Mouse (Mus musculus) embryonic facial prominence, embryonic 14.5 days (tissue): ENCODE results near the gene Gm10097. TPM values are rescaled to one million over a fixed set of nuclear protein-coding genes. Genes with fewer than 3 reads are reported as not detected.
A peak's percentile ranks its signal among the peaks of the same experiment; 100 is the strongest.

Experiments
- ATAC-seq: fragments of 200-750 bp; cut with Nextera tagmentation; 2 replicates; pipeline ENCODE4 v1.8.0; 2017; ENCODE audit warnings: low read depth, moderate number of reproducible peaks, moderate TSS enrichment
- DNase-seq: peaks from one replicate; pipeline ENCODE4 v3.0.0-alpha.2; 2015; ENCODE audit warnings: low spot score
- H3K27ac ChIP-seq: fragments of 300-500 bp; sonication (generic); replicated peaks from 2 replicates; pipeline ENCODE4 v1.5.1; 2014; ENCODE audit warnings: low read depth, mild to moderate bottlenecking, low read length, moderate library complexity
- H3K27me3 ChIP-seq: fragments of 300-500 bp; sonication (generic); replicated peaks from 2 replicates; pipeline ENCODE4 v1.6.1; 2014; ENCODE audit warnings: low read length; ENCODE audit not compliant: control insufficient read depth, insufficient read depth
- H3K36me3 ChIP-seq: fragments of 300-500 bp; sonication (generic); 2 replicates; pipeline ENCODE4 v1.6.1; 2014; ENCODE audit warnings: low read length, mixed read lengths; ENCODE audit not compliant: control insufficient read depth, insufficient read depth
- H3K4me1 ChIP-seq: fragments of 300-500 bp; sonication (generic); 2 replicates; pipeline ENCODE4 v1.6.1; 2014; ENCODE audit warnings: antibody characterized with exemption, low read length; ENCODE audit not compliant: control insufficient read depth, insufficient read depth
- H3K4me2 ChIP-seq: fragments of 300-500 bp; sonication (generic); 2 replicates; pipeline ENCODE4 v1.6.1; 2014; ENCODE audit warnings: low read depth, mild to moderate bottlenecking, low read length, moderate library complexity, mixed read lengths
- H3K4me3 ChIP-seq: fragments of 300-500 bp; sonication (generic); 2 replicates; pipeline ENCODE4 v1.5.1; 2014; ENCODE audit warnings: low read depth, mild to moderate bottlenecking, low read length
- H3K9ac ChIP-seq: fragments of 300-500 bp; sonication (generic); 2 replicates; pipeline ENCODE4 v1.6.1; 2014; ENCODE audit warnings: low read depth, mild to moderate bottlenecking, low read length, moderate library complexity, mixed read lengths
- H3K9me3 ChIP-seq: fragments of 300-500 bp; sonication (generic); 2 replicates; pipeline ENCODE4 v1.6.1; 2016; ENCODE audit warnings: low read length; ENCODE audit not compliant: control insufficient read depth
- WGBS: fragments of 180-500 bp; shearing (Covaris S2); extraction: QIAGEN DNeasy Blood & Tissue Kit; methylation state at CpG from one replicate; pipeline ENCODE4 v1.1.7; 2014; 5-methylcytosine and 5-hydroxymethylcytosine counted together
- polyA plus RNA-seq: library from polyadenylated mRNA; unstranded; fragments of >200 nt; fragmentation: Nextera tagmentation; extraction: Ambion mirVana; gene quantifications from 2 replicates; pipeline ENCODE4 v1.2.1, GENCODE M21; 2014

The Gm10097 gene
- polyA plus RNA-seq, 1 experiment from 2014 or later: 0.19 TPM

DNA sequence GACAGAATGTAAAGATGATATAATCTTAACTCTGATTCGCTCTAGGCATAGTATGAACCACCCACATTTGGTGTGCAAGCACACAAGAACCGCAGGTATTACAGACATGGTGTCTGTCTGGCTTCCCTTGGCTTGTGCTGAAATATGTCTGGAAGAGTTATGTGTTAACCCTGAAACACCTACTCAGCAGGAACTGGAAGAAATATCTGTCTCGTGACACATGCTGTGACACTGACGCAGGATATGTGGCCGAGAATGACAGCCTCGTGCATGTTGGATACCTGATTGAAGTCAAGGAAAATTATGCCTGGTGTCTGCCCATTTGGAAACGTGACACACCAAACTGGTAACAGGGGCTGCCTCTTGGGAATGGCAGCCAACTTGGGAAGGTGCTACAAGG lies 18.3 kb downstream of the Gm10097 start:
- H3K27ac ChIP-seq: no peak overlapping the region
- 0 out of 2 replicates have a peak, but pooled peaks cover 3% of the 10 kb centered on the region for H3K36me3 ChIP-seq
- H3K27me3 ChIP-seq: no peaks in the 10 kb centered on the region
- H3K9ac ChIP-seq: no peak overlapping the region
- no peaks in the 10 kb centered on the region for H3K4me1 ChIP-seq
- WGBS: 83% methylated on average over 7 of the region's 7 CpGs
- no peak overlapping the region for H3K4me2 ChIP-seq
- ATAC-seq: no peak
- H3K9me3 ChIP-seq: no peaks in the 10 kb centered on the region
- no peak overlapping the region for H3K4me3 ChIP-seq
- no peak for DNase-seq

DNA sequence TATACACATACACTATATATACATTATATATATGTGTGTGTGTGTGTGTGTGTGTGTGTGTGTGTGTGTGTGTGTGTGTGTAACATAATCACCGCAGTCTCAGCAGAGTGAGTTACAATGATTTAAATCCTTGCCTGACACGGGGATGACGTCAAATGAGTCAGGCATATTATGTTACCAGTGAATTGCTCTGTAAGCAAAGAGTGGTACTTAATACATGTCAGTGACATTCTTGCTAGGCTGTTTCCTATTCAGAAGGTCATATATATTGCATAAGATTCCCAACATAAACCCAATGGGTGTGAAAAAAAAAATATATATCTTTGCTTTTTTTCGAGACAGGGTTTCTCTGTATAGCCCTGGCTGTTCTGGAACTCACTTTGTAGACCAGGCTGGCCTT lies 20.1 kb downstream of the Gm10097 start:
- H3K36me3 ChIP-seq: no peaks in the 10 kb centered on the region
- no peaks in the 10 kb centered on the region for H3K4me1 ChIP-seq
- no peak overlapping the region for H3K4me2 ChIP-seq
- no peaks in the 10 kb centered on the region for H3K27me3 ChIP-seq
- ATAC-seq (no peak), DNase-seq (peak; percentile 21)
- whole genome bisulfite sequencing: 76% methylated on average over 4 of the region's 4 CpGs
- H3K9me3 ChIP-seq: no peaks in the 10 kb centered on the region
- H3K27ac ChIP-seq: no peak overlapping the region
- H3K4me3 ChIP-seq: no peak overlapping the region
- H3K9ac ChIP-seq: no peak overlapping the region

DNA sequence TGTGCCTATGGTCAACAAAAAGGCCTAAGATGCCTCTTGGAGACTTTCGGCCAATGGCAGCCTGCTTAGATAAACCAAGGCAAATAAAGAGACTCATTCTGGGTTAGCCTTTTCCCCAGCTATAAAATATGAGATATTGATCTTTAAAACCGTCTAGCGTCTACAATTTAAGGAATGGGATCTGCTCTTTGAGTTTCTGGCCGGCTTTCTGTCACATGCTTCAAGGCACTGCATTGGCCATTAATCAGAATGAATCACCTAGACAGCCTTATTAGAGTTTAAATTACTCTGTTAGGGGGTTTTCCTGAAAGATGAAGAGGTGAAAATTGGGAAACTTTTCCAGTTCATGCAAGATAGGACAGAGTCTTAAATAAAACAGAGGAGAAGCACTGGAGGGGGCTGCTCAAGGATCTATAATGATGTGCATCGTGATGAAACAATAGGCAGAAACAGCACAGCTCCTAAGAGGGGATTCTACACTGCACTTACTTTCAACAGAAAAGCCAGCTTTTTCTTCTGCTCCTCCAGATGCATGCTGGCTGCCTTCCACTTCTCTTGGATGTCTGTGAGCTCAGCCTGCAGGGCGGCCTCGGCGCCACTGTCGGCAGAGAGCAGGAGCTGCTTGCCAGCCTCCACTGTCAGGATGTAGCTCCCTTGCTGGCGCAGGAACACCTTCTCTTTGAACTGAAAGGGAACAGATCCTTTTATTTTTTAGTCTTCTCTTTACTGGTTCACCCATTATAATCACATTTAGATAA lies 28.2 kb downstream of the Gm10097 start:
- H3K27me3 ChIP-seq: no peaks in the 10 kb centered on the region
- no peaks in the 10 kb centered on the region for H3K9me3 ChIP-seq
- H3K4me1 ChIP-seq: no peaks in the 10 kb centered on the region
- 78% methylated on average over 10 of the region's 10 CpGs for WGBS
- no peak overlapping the region for H3K27ac ChIP-seq
- DNase-seq (peak; percentile 24), ATAC-seq (no peak)
- no peak overlapping the region for H3K4me2 ChIP-seq
- no peak overlapping the region for H3K9ac ChIP-seq
- H3K4me3 ChIP-seq: no peak overlapping the region
- peaks cover 29% of the 10 kb centered on the region for H3K36me3 ChIP-seq

DNA sequence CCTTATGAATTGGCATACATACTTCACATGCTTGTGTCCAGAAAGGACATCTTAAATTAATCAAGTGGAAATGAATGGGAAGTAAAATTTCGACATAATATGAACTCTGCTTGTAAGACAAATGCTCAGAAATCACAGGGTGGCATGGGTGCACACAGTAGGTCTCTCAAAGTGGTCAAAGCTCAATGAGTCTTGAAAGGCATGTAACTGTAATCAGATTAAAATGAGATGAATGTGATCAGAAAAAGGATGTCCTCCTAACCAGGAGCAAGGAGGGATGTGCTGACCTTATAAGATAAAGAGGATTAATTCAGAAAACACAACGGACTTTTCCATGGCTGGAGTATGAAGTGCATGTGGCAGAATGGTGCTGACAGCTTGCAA lies 28.8 kb downstream of the Gm10097 start:
- Histone ChIP-seq H3K4me1 (no peaks in the 10 kb centered on the region), H3K36me3 (peaks cover 29% of the 10 kb centered on the region), H3K9ac (no peak overlapping the region), H3K4me2 (no peak overlapping the region), H3K27ac (no peak overlapping the region), H3K9me3 (no peaks in the 10 kb centered on the region), H3K4me3 (no peak overlapping the region), H3K27me3 (no peaks in the 10 kb centered on the region)
- no peak for DNase-seq
- no peak for ATAC-seq
- WGBS: 70% methylated on average over 2 of the region's 2 CpGs

DNA sequence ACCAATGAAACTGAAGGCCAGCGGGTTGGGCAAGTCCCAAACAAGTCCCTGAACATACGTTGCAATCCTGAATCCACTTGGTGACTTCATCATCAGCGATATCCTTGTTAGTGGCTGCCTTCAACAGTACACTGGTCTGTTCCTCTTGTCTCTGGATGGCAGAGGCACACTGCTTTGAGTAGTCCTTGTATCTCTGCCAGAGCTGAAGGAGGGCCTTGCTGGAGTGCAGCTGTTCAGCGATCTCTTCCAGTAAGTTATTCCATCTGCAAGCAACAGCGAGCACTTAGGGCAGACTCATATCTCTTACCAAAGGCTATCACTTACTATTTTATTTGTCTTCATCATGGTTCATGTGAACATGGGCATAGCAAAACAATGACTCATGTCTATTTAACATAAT lies 41.8 kb downstream of the Gm10097 start:
- H3K4me3 ChIP-seq: no peak overlapping the region
- ATAC-seq (no peak; the same call in 1 of the 2 replicates), DNase-seq (peak; percentile 22)
- no peak overlapping the region for H3K27ac ChIP-seq
- H3K4me2 ChIP-seq: no peak overlapping the region
- H3K4me1 ChIP-seq: no peaks in the 10 kb centered on the region
- no peaks in the 10 kb centered on the region for H3K9me3 ChIP-seq
- H3K36me3 ChIP-seq: peaks cover 51% of the 10 kb centered on the region
- WGBS: 81% methylated on average over 5 of the region's 5 CpGs
- no peaks in the 10 kb centered on the region for H3K27me3 ChIP-seq
- H3K9ac ChIP-seq: no peak overlapping the region

DNA sequence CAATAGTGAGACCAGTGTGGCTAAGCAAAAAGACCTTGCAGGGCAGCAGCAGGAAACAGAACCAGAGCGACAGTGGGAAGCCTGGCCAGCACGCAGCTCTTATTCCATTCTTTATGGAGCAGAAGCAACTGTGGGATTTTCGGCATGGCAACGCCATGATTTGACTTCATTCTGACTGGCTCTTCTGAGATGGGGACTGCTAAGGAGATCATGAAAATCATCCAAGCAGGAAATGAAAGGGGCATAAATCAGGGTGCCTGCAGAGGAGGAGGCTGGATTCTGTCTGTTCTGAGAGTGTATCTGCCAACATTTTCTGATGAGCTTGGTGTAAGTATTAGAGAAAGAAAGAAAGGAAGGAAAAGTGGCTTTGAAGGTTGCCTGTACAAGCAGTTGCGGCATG lies 47.2 kb downstream of the Gm10097 start:
- Histone ChIP-seq H3K9ac (no peak overlapping the region), H3K27ac (no peak overlapping the region), H3K4me3 (no peak overlapping the region), H3K27me3 (no peaks in the 10 kb centered on the region), H3K36me3 (peaks cover 38% of the 10 kb centered on the region), H3K4me2 (no peak overlapping the region), H3K9me3 (no peaks in the 10 kb centered on the region), H3K4me1 (no peaks in the 10 kb centered on the region)
- no peak for ATAC-seq
- DNase-seq: no peak
- WGBS: 94% methylated on average over 5 of the region's 5 CpGs

DNA sequence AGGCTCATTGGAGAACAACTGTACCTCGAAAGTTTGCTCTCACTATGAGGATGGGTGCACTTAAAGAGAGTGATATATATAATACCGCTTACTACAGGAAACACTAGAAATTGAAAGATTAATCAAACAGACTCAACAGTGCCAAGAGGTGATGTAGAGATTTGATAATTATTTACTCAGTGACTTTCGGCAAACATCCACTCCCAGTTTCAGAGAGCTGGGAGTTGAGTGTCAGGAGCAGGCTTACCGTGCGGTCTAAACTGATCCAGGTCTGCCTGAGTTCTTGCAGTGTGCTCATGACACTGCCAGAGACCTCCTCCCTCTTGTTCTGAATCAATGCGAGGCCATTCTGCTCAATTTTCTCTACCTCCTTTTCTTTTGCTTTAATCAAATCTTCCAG lies 47.7 kb downstream of the Gm10097 start:
- ATAC-seq (no peak), DNase-seq (no peak)
- 84% methylated on average over 6 of the region's 6 CpGs for WGBS

More for the DNA sequence above, 47.7 kb downstream of the Gm10097 start:
- H3K36me3 ChIP-seq: peaks cover 43% of the 10 kb centered on the region
- H3K9me3 ChIP-seq: no peaks in the 10 kb centered on the region
- no peak overlapping the region for H3K27ac ChIP-seq
- no peaks in the 10 kb centered on the region for H3K4me1 ChIP-seq
- H3K27me3 ChIP-seq: no peaks in the 10 kb centered on the region
- no peak overlapping the region for H3K4me3 ChIP-seq
- no peak overlapping the region for H3K9ac ChIP-seq
- H3K4me2 ChIP-seq: no peak overlapping the region
